Mouse (Mus musculus) C2C12 (cell line): Measurements from ENCODE around the gene Gm21885.

Experiments
- CEBPB ChIP-seq: IDR thresholded peaks from one replicate; pipeline ENCODE4 v1.6.1; 2011; ENCODE audit warnings: low read depth, mild to moderate bottlenecking, control low read depth, moderate library complexity
- CTCF ChIP-seq: IDR thresholded peaks from one replicate; pipeline ENCODE4 v1.5.1; 2011; ENCODE audit not compliant: control insufficient read depth, insufficient read depth, insufficient read length
- FOSL1 ChIP-seq: IDR thresholded peaks from one replicate; pipeline ENCODE4 v1.8.0; 2011; ENCODE audit warnings: mild to moderate bottlenecking, low read length; ENCODE audit not compliant: poor library complexity, insufficient read depth, severe bottlenecking
- MAX ChIP-seq: IDR thresholded peaks from one replicate; pipeline ENCODE4 v1.6.1; 2011; ENCODE audit warnings: mild to moderate bottlenecking, control low read depth
- MYOD1 ChIP-seq: IDR thresholded peaks from one replicate; pipeline ENCODE4 v1.6.1; 2011; ENCODE audit warnings: low read depth; ENCODE audit not compliant: control insufficient read depth, insufficient read length
- MYOG ChIP-seq: IDR thresholded peaks from one replicate; pipeline ENCODE4 v1.6.1; 2011; ENCODE audit not compliant: control insufficient read depth, insufficient read length; ENCODE audit errors: extremely low read depth
- USF1 ChIP-seq: IDR thresholded peaks from one replicate; pipeline ENCODE4 v1.6.1; 2011; ENCODE audit warnings: low read depth, mild to moderate bottlenecking, control low read depth, moderate library complexity

DNA sequence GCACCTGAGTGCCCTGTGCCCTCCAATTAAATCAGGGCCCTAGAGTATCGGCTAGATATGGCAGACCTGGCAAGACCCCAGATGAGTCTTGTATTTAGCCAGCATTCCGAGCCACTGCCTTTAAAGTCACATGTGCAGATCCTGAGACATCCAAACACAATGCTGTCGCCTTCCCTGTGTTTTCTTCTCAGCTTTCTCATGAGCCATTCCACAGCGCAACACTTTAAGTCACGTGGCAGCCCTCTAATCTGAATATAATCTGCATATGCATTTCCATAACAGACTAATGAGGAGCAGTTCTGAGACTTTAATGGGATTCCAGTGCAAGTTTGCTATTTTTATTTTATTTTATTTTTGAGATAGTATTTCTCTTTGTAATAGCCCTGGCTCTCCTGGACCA, 25.9 kb upstream of the Gm21885 start:
- TF ChIP-seq MAX, result no peak
- TF ChIP-seq CTCF, result no peak
- no peak for TF ChIP-seq USF1
- no peak for TF ChIP-seq FOSL1
- no peak for TF ChIP-seq MYOG
- TF ChIP-seq MYOD1, result no peak
- no peak for TF ChIP-seq CEBPB
